Comparison of ENCODE assay signal across 21 mouse cellular contexts in genomic region chr12:101888312-101888711, GRCm38 (mm10). TPM values are rescaled to one million over a fixed set of nuclear protein-coding genes. Genes with fewer than 3 reads are reported as not detected.
DNase-seq lines count a peak whose midpoint lies in the region; ATAC-seq and TF ChIP-seq lines count a peak whose summit lies in the region.
"Had no signal": no experiment of that assay in that cellular context is flagged by ENCODE, and none has a peak within 500 bp of the region (broad histone marks: within the 10 kb centered on the region; RNA-seq: fewer than 3 reads in every experiment).

No protein-coding gene starts in this region.

- no peaks in the 10 kb centered on the region for H3K9me3 ChIP-seq in intestine, postnatal 0 days (ENCODE audit: control insufficient read depth)
- no peaks in the 10 kb centered on the region for H3K9me3 ChIP-seq in intestine, embryonic 15.5 days
- H3K9me3 ChIP-seq in lung, postnatal 0 days (ENCODE audit: low read length), result no peaks in the 10 kb centered on the region
- no peaks in the 10 kb centered on the region for H3K9me3 ChIP-seq in midbrain, embryonic 11.5 days (ENCODE audit: control insufficient read depth, low read length)
- H3K9me3 ChIP-seq in midbrain, embryonic 15.5 days, result no peaks in the 10 kb centered on the region
- H3K9me3 ChIP-seq: G1E had no signal

- no peaks in the 10 kb centered on the region for H3K27me3 ChIP-seq in intestine, postnatal 0 days (replicated peaks; ENCODE audit: control insufficient read depth, insufficient read depth, low read length)
- no peaks in the 10 kb centered on the region for H3K27me3 ChIP-seq in intestine, embryonic 15.5 days (replicated peaks)
- H3K27me3 ChIP-seq in lung, postnatal 0 days (replicated peaks; ENCODE audit: insufficient read depth, low read length), result no peaks in the 10 kb centered on the region
- H3K27me3 ChIP-seq in midbrain, embryonic 11.5 days (ENCODE audit: control insufficient read depth, insufficient read depth, low read length), result no peaks in the 10 kb centered on the region
- no peaks in the 10 kb centered on the region for H3K27me3 ChIP-seq in midbrain, embryonic 15.5 days (replicated peaks)
- H3K27me3 ChIP-seq: CH12.LX, Patski had no signal

- H3K4me3 ChIP-seq in intestine, postnatal 0 days (ENCODE audit: low read depth, low read length), result no peak overlapping the region
- no peak overlapping the region for H3K4me3 ChIP-seq in intestine, embryonic 15.5 days (replicated peaks)
- H3K4me3 ChIP-seq in lung, postnatal 0 days (ENCODE audit: low read depth, low read length), result no peak overlapping the region
- no peak overlapping the region for H3K4me3 ChIP-seq in midbrain, embryonic 11.5 days (ENCODE audit: low read depth, low read length)
- H3K4me3 ChIP-seq in midbrain, embryonic 15.5 days, result no peak overlapping the region

- 56% methylated on average over 2 of the region's 2 CpGs for WGBS in intestine, postnatal 0 days
- WGBS in intestine, embryonic 15.5 days, result 70% methylated on average over 2 of the region's 2 CpGs
- WGBS in lung, postnatal 0 days, result 64% methylated on average over 2 of the region's 2 CpGs
- WGBS in midbrain, embryonic 11.5 days, result 92% methylated on average over 2 of the region's 2 CpGs
- WGBS in midbrain, embryonic 15.5 days, result 93% methylated on average over 2 of the region's 2 CpGs

- no peaks in the 10 kb centered on the region for H3K4me1 ChIP-seq in intestine, postnatal 0 days (replicated peaks; ENCODE audit: control insufficient read depth, insufficient read depth, low read length)
- no peaks in the 10 kb centered on the region for H3K4me1 ChIP-seq in intestine, embryonic 15.5 days (replicated peaks)
- H3K4me1 ChIP-seq in lung, postnatal 0 days (ENCODE audit: insufficient read depth, low read depth, low read length), result no peaks in the 10 kb centered on the region
- no peaks in the 10 kb centered on the region for H3K4me1 ChIP-seq in midbrain, embryonic 11.5 days (ENCODE audit: control insufficient read depth, insufficient read depth, low read length)
- no peaks in the 10 kb centered on the region for H3K4me1 ChIP-seq in midbrain, embryonic 15.5 days

- no peak overlapping the region for H3K9ac ChIP-seq in intestine, postnatal 0 days (ENCODE audit: low read depth, low read length)
- no peak overlapping the region for H3K9ac ChIP-seq in intestine, embryonic 15.5 days
- no peak overlapping the region for H3K9ac ChIP-seq in lung, postnatal 0 days (replicated peaks; ENCODE audit: low read depth)
- H3K9ac ChIP-seq in midbrain, embryonic 11.5 days (ENCODE audit: low read length), result no peak overlapping the region
- H3K9ac ChIP-seq in midbrain, embryonic 15.5 days, result no peak overlapping the region

- peak; percentile 76 for TF ChIP-seq EP300 in lung, postnatal 0 days (IDR thresholded peaks at IDR 0.05)

- peaks cover 66% of the 10 kb centered on the region for H3K36me3 ChIP-seq in intestine, postnatal 0 days (ENCODE audit: control insufficient read depth, insufficient read depth)
- H3K36me3 ChIP-seq in intestine, embryonic 15.5 days, result peaks cover 33% of the 10 kb centered on the region
- H3K36me3 ChIP-seq in lung, postnatal 0 days (ENCODE audit: insufficient read depth, low read length), result peaks cover 21% of the 10 kb centered on the region; the same call in 1 of the 2 replicates
- H3K36me3 ChIP-seq in midbrain, embryonic 11.5 days (ENCODE audit: control insufficient read depth, insufficient read depth, low read length), result peaks cover 10% of the 10 kb centered on the region
- peaks cover 30% of the 10 kb centered on the region for H3K36me3 ChIP-seq in midbrain, embryonic 15.5 days (replicated peaks)

- no peak overlapping the region for H3K4me2 ChIP-seq in intestine, postnatal 0 days (replicated peaks; ENCODE audit: low read depth)
- no peak overlapping the region for H3K4me2 ChIP-seq in intestine, embryonic 15.5 days (replicated peaks)
- no peak overlapping the region for H3K4me2 ChIP-seq in lung, postnatal 0 days (replicated peaks; ENCODE audit: low read depth, low read length)
- H3K4me2 ChIP-seq in midbrain, embryonic 11.5 days, result no peak overlapping the region
- no peak overlapping the region for H3K4me2 ChIP-seq in midbrain, embryonic 15.5 days

- ATAC-seq in intestine, postnatal 0 days, result no peak
- no peak for ATAC-seq in intestine, embryonic 15.5 days
- peak; percentile 84 for ATAC-seq in lung, postnatal 0 days
- ATAC-seq in midbrain, embryonic 11.5 days (ENCODE audit: low FRiP score), result no peak
- no peak for ATAC-seq in midbrain, embryonic 15.5 days (replicated peaks)
- ATAC-seq: activated CD4-positive, CD25-positive, alpha-beta regulatory T cell, adult 4 months; CD4-positive, CD25-positive, alpha-beta regulatory T cell, adult 4 months; Patski had no signal

- H3K27ac ChIP-seq in intestine, postnatal 0 days (ENCODE audit: low read depth, low read length), result peak overlapping the region; percentile 35; the same call in 1 of the 2 replicates
- no peak overlapping the region for H3K27ac ChIP-seq in intestine, embryonic 15.5 days
- H3K27ac ChIP-seq in lung, postnatal 0 days (ENCODE audit: low read length), result no peak overlapping the region
- H3K27ac ChIP-seq in midbrain, embryonic 11.5 days (ENCODE audit: low read depth, low read length), result no peak overlapping the region
- no peak overlapping the region for H3K27ac ChIP-seq in midbrain, embryonic 15.5 days

- peak; percentile 78 for DNase-seq in lung, postnatal 0 days (ENCODE audit: low spot score)
- DNase-seq in lung, adult 18-20 months, result no peak
- peak; percentile 67 for DNase-seq in midbrain, embryonic 11.5 days (ENCODE audit: low spot score, missing footprints)
- DNase-seq: adrenal gland, adult 2 months; adrenal gland, adult 8-10 months; adrenal gland, postnatal 10 days; adrenal gland, postnatal 14 days; adrenal gland, postnatal 25 days; adrenal gland, postnatal 36 days; B cell, adult 2 months; cerebellum, adult 11 months; cerebellum, adult 11-12 months; cerebellum, adult 18-20 months had no signal

- TF ChIP-seq CTCF in intestine, postnatal 0 days (IDR thresholded peaks at IDR 0.05; ENCODE audit: low read depth), result no peak
- TF ChIP-seq CTCF in lung, postnatal 0 days (IDR thresholded peaks at IDR 0.05), result no peak

RNA-seq across cellular contexts. Expression of gene Trip11, which starts 24.8 kb away (rescaled TPM):
- polyA plus RNA-seq in intestine, postnatal 0 days (2015; fragmentation: Nextera tagmentation; extraction: Ambion mirVana), result 42.9 and 54.8 TPM in 2 replicates
- polyA plus RNA-seq in intestine, embryonic 15.5 days (2015; fragmentation: Nextera tagmentation; extraction: Ambion mirVana), result 29.5 and 31.2 TPM in 2 replicates
- polyA plus RNA-seq in lung, postnatal 0 days (2015; fragmentation: Nextera tagmentation; extraction: Ambion mirVana), result 30.8 and 33.4 TPM in 2 replicates
- 11.0 and 13.9 TPM in 2 replicates for polyA plus RNA-seq in midbrain, embryonic 11.5 days (2014; fragmentation: Nextera tagmentation; extraction: Ambion mirVana)
- 23.6 and 26.5 TPM in 2 replicates for polyA plus RNA-seq in midbrain, embryonic 15.5 days (2015; fragmentation: Nextera tagmentation; extraction: Ambion mirVana)

Comparison
In these comparisons a context has a peak if more than half of its experiments do, and no peak if none do; other contexts are left out.
1. DNase-seq: peak in lung, postnatal 0 days (single experiment) and midbrain, embryonic 11.5 days (single experiment); none in lung, adult 18-20 months (0 of 2).